In the genomic region with DNA sequence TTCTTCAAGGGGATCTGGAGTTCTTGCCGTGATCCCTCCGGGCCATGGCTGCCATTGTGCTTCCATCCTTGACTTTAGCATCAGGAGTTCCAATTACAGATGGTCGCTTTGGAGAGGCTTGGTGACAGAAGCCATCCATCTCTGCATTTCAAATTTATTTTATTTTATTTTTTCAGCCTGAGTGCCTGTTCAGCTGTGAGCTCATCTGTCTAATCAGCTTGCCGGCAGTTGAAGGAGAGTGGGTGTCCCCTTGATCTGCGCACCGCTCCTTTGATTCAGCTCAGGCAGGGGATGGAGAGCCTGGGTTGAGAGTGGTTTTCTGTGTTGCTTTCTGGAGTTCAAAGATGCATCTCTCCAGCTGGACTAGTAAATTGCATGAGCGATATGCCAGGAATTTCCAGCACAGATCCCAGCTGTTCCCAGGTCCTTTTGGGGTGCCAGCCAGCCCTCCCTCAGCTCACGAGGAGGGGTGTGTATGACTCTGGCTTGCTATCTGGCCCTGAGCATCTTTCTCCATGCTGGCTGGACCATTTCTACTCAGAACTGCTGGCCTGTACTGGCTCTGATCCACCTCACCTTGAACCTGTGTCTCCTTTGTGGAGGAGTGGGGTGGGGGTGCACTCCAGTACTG, we compare ENCODE assay signal across 21 mouse cellular contexts. TPM values are rescaled to one million over a fixed set of nuclear protein-coding genes. Genes with fewer than 3 reads are reported as not detected.
DNase-seq lines count a peak whose midpoint lies in the region; ATAC-seq lines count a peak whose summit lies in the region.
"Had no signal": no experiment of that assay in that cellular context is flagged by ENCODE, and none has a peak within 500 bp of the region (broad histone marks: within the 10 kb centered on the region; RNA-seq: fewer than 3 reads in every experiment).

No protein-coding gene starts in this region.

- H3K27ac ChIP-seq in hindbrain, embryonic 16.5 days (ENCODE audit: low read depth, low read length) = no peak overlapping the region
- H3K27ac ChIP-seq in hindbrain, embryonic 10.5 days = no peak overlapping the region
- H3K27ac ChIP-seq in kidney, embryonic 14.5 days (ENCODE audit: low read depth, low read length) = no peak overlapping the region
- H3K27ac ChIP-seq: heart, embryonic 10.5 days; kidney, embryonic 15.5 days; limb, embryonic 10.5 days; liver, embryonic 12.5 days; macrophage; neural tube, embryonic 12.5 days had no signal

- no peak overlapping the region for H3K9ac ChIP-seq in hindbrain, embryonic 16.5 days (ENCODE audit: low read depth, low read length)
- H3K9ac ChIP-seq in kidney, embryonic 14.5 days (ENCODE audit: low read depth, low read length) = no peak overlapping the region
- H3K9ac ChIP-seq: kidney, embryonic 15.5 days; liver, embryonic 12.5 days; lung, embryonic 14.5 days; neural tube, embryonic 12.5 days had no signal

- H3K27me3 ChIP-seq in hindbrain, embryonic 16.5 days (replicated peaks; ENCODE audit: control insufficient read depth, insufficient read depth, low read length) = no peaks in the 10 kb centered on the region
- H3K27me3 ChIP-seq in hindbrain, embryonic 10.5 days (ENCODE audit: insufficient read depth, poor library complexity, severe bottlenecking) = no peaks in the 10 kb centered on the region
- no peaks in the 10 kb centered on the region for H3K27me3 ChIP-seq in kidney, embryonic 14.5 days (ENCODE audit: control insufficient read depth, insufficient read depth, low read length)
- H3K27me3 ChIP-seq: kidney, embryonic 15.5 days; neural tube, embryonic 12.5 days had no signal

- no peak overlapping the region for H3K4me2 ChIP-seq in hindbrain, embryonic 16.5 days (ENCODE audit: low read length)
- no peak overlapping the region for H3K4me2 ChIP-seq in kidney, embryonic 14.5 days (replicated peaks; ENCODE audit: low read depth, low read length)
- H3K4me2 ChIP-seq: kidney, embryonic 15.5 days; liver, embryonic 12.5 days; lung, embryonic 14.5 days; neural tube, embryonic 12.5 days had no signal

- no peak for ATAC-seq in cerebellum, adult (ENCODE audit: insufficient number of reproducible peaks, low FRiP score, low TSS enrichment)
- peak; percentile 60 for ATAC-seq in hindbrain, embryonic 16.5 days
- ATAC-seq in kidney, embryonic 14.5 days (ENCODE audit: low FRiP score, low TSS enrichment) = no peak
- ATAC-seq: CD4-positive, CD25-positive, alpha-beta regulatory T cell, adult 4 months; liver, embryonic 12.5 days had no signal

- no peaks in the 10 kb centered on the region for H3K36me3 ChIP-seq in hindbrain, embryonic 16.5 days (ENCODE audit: control insufficient read depth, insufficient read depth, low read length)
- H3K36me3 ChIP-seq in hindbrain, embryonic 10.5 days = no peaks in the 10 kb centered on the region
- H3K36me3 ChIP-seq in kidney, embryonic 14.5 days (ENCODE audit: control insufficient read depth, insufficient read depth, low read length) = no peaks in the 10 kb centered on the region
- H3K36me3 ChIP-seq: G1E; heart, embryonic 10.5 days; kidney, embryonic 15.5 days; limb, embryonic 10.5 days; liver, embryonic 12.5 days; neural tube, embryonic 12.5 days had no signal

- no peaks in the 10 kb centered on the region for H3K4me1 ChIP-seq in hindbrain, embryonic 16.5 days (ENCODE audit: control insufficient read depth, insufficient read depth, low read depth, low read length)
- 0 out of 2 replicates have a peak, but pooled peaks cover 4% of the 10 kb centered on the region for H3K4me1 ChIP-seq in hindbrain, embryonic 10.5 days (replicated peaks)
- no peaks in the 10 kb centered on the region for H3K4me1 ChIP-seq in kidney, embryonic 14.5 days (ENCODE audit: control insufficient read depth, insufficient read depth, low read length)
- H3K4me1 ChIP-seq: heart, embryonic 10.5 days; kidney, embryonic 15.5 days; liver, embryonic 12.5 days; neural tube, embryonic 12.5 days had no signal

- no peaks in the 10 kb centered on the region for H3K9me3 ChIP-seq in hindbrain, embryonic 16.5 days (ENCODE audit: control insufficient read depth, low read length)
- H3K9me3 ChIP-seq in hindbrain, embryonic 10.5 days = no peaks in the 10 kb centered on the region
- no peaks in the 10 kb centered on the region for H3K9me3 ChIP-seq in kidney, embryonic 14.5 days (ENCODE audit: control insufficient read depth, low read length)
- H3K9me3 ChIP-seq: G1E; heart, embryonic 10.5 days; kidney, embryonic 15.5 days; limb, embryonic 10.5 days; liver, embryonic 12.5 days; neural tube, embryonic 12.5 days had no signal

- peak; percentile 52 for DNase-seq in cerebellum, adult 11-12 months
- DNase-seq in hindbrain, embryonic 10.5 days (ENCODE audit: low spot score) = no peak
- DNase-seq in layer of hippocampus, adult 9-11 months = peak; percentile 38
- DNase-seq in telencephalon, adult 2 months (ENCODE audit: low read depth, low spot score) = peak; percentile 9
- DNase-seq in kidney, adult 11 months = no peak
- DNase-seq: cerebellum, adult 9-10 months; gastrocnemius, postnatal 36 days; heart, postnatal 14 days; lung, embryonic 14.5 days; thymus, postnatal 14 days had no signal

- H3K4me3 ChIP-seq in hindbrain, embryonic 16.5 days (ENCODE audit: low read length) = no peak overlapping the region
- H3K4me3 ChIP-seq in hindbrain, embryonic 10.5 days = no peak overlapping the region
- no peak overlapping the region for H3K4me3 ChIP-seq in kidney, embryonic 14.5 days (ENCODE audit: low read length)
- H3K4me3 ChIP-seq: heart, embryonic 10.5 days; kidney, embryonic 15.5 days; limb, embryonic 10.5 days; liver, embryonic 12.5 days; neural tube, embryonic 12.5 days had no signal

- 68% methylated on average over 8 of the region's 8 CpGs for WGBS in hindbrain, embryonic 16.5 days
- 85% methylated on average over 8 of the region's 8 CpGs for WGBS in hindbrain, embryonic 10.5 days
- 78% methylated on average over 8 of the region's 8 CpGs for WGBS in kidney, embryonic 14.5 days

RNA-seq across cellular contexts. Expression of gene Megf11, which starts 36.7 kb away (rescaled TPM):
- polyA plus RNA-seq in hindbrain, embryonic 16.5 days (2015; fragmentation: Nextera tagmentation; extraction: Ambion mirVana) = 20.0 and 20.2 TPM in 2 replicates
- polyA plus RNA-seq in hindbrain, embryonic 10.5 days (2016; fragmentation: Nextera tagmentation; extraction: Ambion mirVana) = 1.0 and 5.6 TPM in 2 replicates
- polyA plus RNA-seq in kidney, embryonic 14.5 days (2014; fragmentation: Nextera tagmentation; extraction: Ambion mirVana) = 3.3 and 3.7 TPM in 2 replicates
- polyA plus RNA-seq: macrophage had no signal

Comparison
In these comparisons a context has a peak if more than half of its experiments do, and no peak if none do; other contexts are left out.
1. DNase-seq: peak in cerebellum, adult 11-12 months (single experiment), layer of hippocampus, adult 9-11 months (single experiment) and telencephalon, adult 2 months (single experiment); none in hindbrain, embryonic 10.5 days (single experiment) and kidney, adult 11 months (single experiment).